Mouse (Mus musculus): ENCODE results near the gene Jade1.

DNA sequence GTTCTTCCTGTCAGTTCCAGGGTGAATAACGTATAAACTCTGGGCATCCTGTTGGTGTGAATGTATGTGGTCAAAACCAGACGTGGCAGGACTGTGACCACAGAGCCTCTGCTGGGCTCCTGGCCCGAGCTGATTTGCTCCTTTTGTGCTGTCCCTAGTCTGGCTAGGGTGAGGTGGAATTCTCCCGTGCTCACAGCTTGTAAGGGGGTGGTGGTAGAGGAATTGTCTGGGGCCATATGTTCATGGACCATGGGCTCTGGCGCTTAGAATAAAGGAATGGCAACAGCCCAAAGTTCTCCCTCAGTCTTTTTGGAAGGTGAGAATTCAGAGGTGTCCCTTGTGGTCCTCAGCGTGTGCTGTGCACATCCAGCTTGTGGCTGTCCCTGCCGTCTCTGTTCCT is 37.3 kb downstream of the Jade1 start:
- no peak for TF ChIP-seq CTCF (IDR thresholded peaks at IDR 0.05; ENCODE audit: borderline replicate concordance, control insufficient read depth, extremely low read depth, insufficient read depth, low read length, poor library complexity)
- no peak for TF ChIP-seq POLR2A (IDR thresholded peaks at IDR 0.05; ENCODE audit: control insufficient read depth, extremely low read depth, insufficient read depth, low read length, poor library complexity)
